Mouse (Mus musculus): ENCODE results near the gene Oit3. TPM values are rescaled to one million over a fixed set of nuclear protein-coding genes. Genes with fewer than 3 reads are reported as not detected.

The Oit3 gene
- total RNA-seq, 1 experiment = not detected

DNA sequence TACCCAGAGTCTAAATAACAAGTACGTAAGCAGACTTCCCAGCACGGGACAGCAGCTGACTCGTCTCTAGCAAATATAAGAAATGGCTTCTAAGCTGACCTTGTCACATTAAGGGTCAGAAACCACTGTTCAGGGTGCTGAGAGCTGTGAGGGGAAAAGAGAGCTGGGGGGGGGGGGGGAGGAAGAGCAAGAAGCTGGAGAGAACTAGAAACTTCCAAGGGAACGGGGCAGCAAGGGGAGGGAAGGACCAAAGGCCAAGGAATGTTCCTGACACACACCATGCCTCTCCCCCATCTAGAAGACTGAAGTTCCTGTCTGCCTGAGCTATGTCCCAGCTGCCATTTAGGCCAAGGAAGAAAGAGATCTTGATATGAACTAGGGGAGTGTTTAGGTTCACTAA is 15.2 kb downstream of the Oit3 start:
- in situ Hi-C loops (cut with MboI; ENCODE audit: low sequenced_read_pairs in 2 of 2, unreplicated experiment in 2 of 2) = no loop called here
- Histone ChIP-seq H3K36me3 (ENCODE audit: control insufficient read depth, insufficient read depth, low read length, poor library complexity, severe bottlenecking) (no peaks in the 10 kb centered on the region), H3K9me3 (ENCODE audit: control insufficient read depth, insufficient read depth, low read depth, low read length) (no peaks in the 10 kb centered on the region), H3K27ac (ENCODE audit: insufficient read depth, low read depth, low read length, poor library complexity, severe bottlenecking) (no peak overlapping the region), H3K4me3 (ENCODE audit: insufficient read depth in 1 of 2, low read depth in 1 of 2, low read length in 2 of 2, poor library complexity in 1 of 2, severe bottlenecking in 1 of 2) (no peak overlapping the region), H3K9ac (ENCODE audit: insufficient read depth, low read depth, low read length, poor library complexity, severe bottlenecking) (no peak overlapping the region), H3K4me1 (ENCODE audit: control insufficient read depth in 2 of 2, insufficient read depth in 2 of 2, low read length in 2 of 2, poor library complexity in 1 of 2) (no peaks in the 10 kb centered on the region)
- no peak for DNase-seq (ENCODE audit: low read depth, low spot score)
- TF ChIP-seq CHD2 (IDR thresholded peaks at IDR 0.05; ENCODE audit: low read depth, low read length) = no peak
- no peak for TF ChIP-seq ZNF384 (IDR thresholded peaks at IDR 0.05; ENCODE audit: low read depth, low read length)
- no peak for TF ChIP-seq MAFK (IDR thresholded peaks at IDR 0.05; ENCODE audit: insufficient read depth, low read depth, low read length)
- TF ChIP-seq HCFC1 (IDR thresholded peaks at IDR 0.05; ENCODE audit: borderline replicate concordance, insufficient read depth, low read length) = no peak
- no peak for TF ChIP-seq ZC3H11A (IDR thresholded peaks at IDR 0.05; ENCODE audit: borderline replicate concordance, low read depth, low read length)

- Histone ChIP-seq H3K9me3 (ENCODE audit: control insufficient read depth, insufficient read depth, low read depth, low read length) (no peaks in the 10 kb centered on the region), H3K36me3 (ENCODE audit: control insufficient read depth, insufficient read depth, low read length, poor library complexity, severe bottlenecking) (no peaks in the 10 kb centered on the region), H3K4me1 (ENCODE audit: control insufficient read depth in 2 of 2, insufficient read depth in 2 of 2, low read length in 2 of 2, poor library complexity in 1 of 2) (no peaks in the 10 kb centered on the region), H3K9ac (ENCODE audit: insufficient read depth, low read depth, low read length, poor library complexity, severe bottlenecking) (no peak overlapping the region), H3K4me3 (ENCODE audit: insufficient read depth in 1 of 2, low read depth in 1 of 2, low read length in 2 of 2, poor library complexity in 1 of 2, severe bottlenecking in 1 of 2) (no peak overlapping the region), H3K27ac (ENCODE audit: insufficient read depth, low read depth, low read length, poor library complexity, severe bottlenecking) (no peak overlapping the region)
- no peak for TF ChIP-seq MAFK (IDR thresholded peaks at IDR 0.05; ENCODE audit: insufficient read depth, low read depth, low read length)
- no peak for TF ChIP-seq ZC3H11A (IDR thresholded peaks at IDR 0.05; ENCODE audit: borderline replicate concordance, low read depth, low read length)
- TF ChIP-seq HCFC1 (IDR thresholded peaks at IDR 0.05; ENCODE audit: borderline replicate concordance, insufficient read depth, low read length) = no peak
- no peak for DNase-seq (ENCODE audit: low read depth, low spot score)
- in situ Hi-C loops (cut with MboI; ENCODE audit: low sequenced_read_pairs in 2 of 2, unreplicated experiment in 2 of 2) = no loop called here
These were observed 16.2 kb downstream of the Oit3 start for GRCm38 (mm10) chr10:59425369-59425768.

DNA sequence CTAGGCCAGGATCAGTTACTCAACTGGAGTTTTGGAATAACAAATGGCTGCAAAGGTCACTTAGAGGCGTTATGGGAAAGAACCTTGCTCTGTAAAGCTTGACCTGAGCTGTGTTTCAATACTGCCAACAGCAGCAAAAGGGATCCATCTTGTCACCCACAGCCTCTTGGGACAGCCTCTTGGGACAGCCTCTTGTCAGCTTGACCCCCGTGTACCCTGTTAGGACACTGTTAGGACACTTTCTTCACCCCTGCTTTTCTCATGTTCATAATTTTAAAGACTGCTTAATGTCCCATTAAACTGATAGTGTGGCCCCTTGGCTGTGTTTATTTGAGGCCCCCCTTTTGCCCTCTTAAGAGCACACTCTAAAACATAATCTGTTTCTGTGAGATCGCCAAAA is 17.1 kb downstream of the Oit3 start:
- H3K4me3 ChIP-seq (ENCODE audit: insufficient read depth in 1 of 2, low read depth in 1 of 2, low read length in 2 of 2, poor library complexity in 1 of 2, severe bottlenecking in 1 of 2) = no peak overlapping the region
- H3K36me3 ChIP-seq (ENCODE audit: control insufficient read depth, insufficient read depth, low read length, poor library complexity, severe bottlenecking) = no peaks in the 10 kb centered on the region
- H3K27ac ChIP-seq (ENCODE audit: insufficient read depth, low read depth, low read length, poor library complexity, severe bottlenecking) = no peak overlapping the region
- DNase-seq (ENCODE audit: low read depth, low spot score) = no peak
- H3K9ac ChIP-seq (ENCODE audit: insufficient read depth, low read depth, low read length, poor library complexity, severe bottlenecking) = no peak overlapping the region
- in situ Hi-C loops (cut with MboI; ENCODE audit: low sequenced_read_pairs in 2 of 2, unreplicated experiment in 2 of 2) = no loop called here
- TF ChIP-seq HCFC1 (IDR thresholded peaks at IDR 0.05; ENCODE audit: borderline replicate concordance, insufficient read depth, low read length) (no peak), ZC3H11A (IDR thresholded peaks at IDR 0.05; ENCODE audit: borderline replicate concordance, low read depth, low read length) (no peak), CHD2 (IDR thresholded peaks at IDR 0.05; ENCODE audit: low read depth, low read length) (no peak), MAFK (IDR thresholded peaks at IDR 0.05; ENCODE audit: insufficient read depth, low read depth, low read length) (no peak), ZNF384 (IDR thresholded peaks at IDR 0.05; ENCODE audit: low read depth, low read length) (no peak)
- no peaks in the 10 kb centered on the region for H3K4me1 ChIP-seq (ENCODE audit: control insufficient read depth in 2 of 2, insufficient read depth in 2 of 2, low read length in 2 of 2, poor library complexity in 1 of 2)
- H3K9me3 ChIP-seq (ENCODE audit: control insufficient read depth, insufficient read depth, low read depth, low read length) = no peaks in the 10 kb centered on the region

DNA sequence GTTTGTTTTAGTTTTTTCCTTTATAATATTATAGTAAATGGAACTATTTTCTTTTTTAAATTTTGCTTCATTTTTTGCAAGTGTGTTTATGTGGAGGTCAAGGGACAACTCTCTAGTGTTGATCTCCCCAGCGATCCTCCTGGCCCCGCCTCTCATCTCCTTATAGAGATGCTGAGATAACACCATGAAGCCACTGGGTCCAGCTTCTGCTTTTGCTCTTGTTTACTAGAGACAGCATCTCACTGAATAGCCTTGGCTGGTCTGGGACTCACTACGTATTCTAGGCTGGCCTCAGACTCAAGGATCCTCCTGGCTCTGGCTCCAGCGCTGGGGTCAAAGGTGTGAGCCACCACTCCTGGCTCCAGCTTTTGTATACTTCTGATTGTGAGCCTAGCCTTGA is 22.1 kb downstream of the Oit3 start:
- H3K4me3 ChIP-seq (ENCODE audit: insufficient read depth in 1 of 2, low read depth in 1 of 2, low read length in 2 of 2, poor library complexity in 1 of 2, severe bottlenecking in 1 of 2) = no peak overlapping the region
- no peak overlapping the region for H3K27ac ChIP-seq (ENCODE audit: insufficient read depth, low read depth, low read length, poor library complexity, severe bottlenecking)
- H3K4me1 ChIP-seq (ENCODE audit: control insufficient read depth in 2 of 2, insufficient read depth in 2 of 2, low read length in 2 of 2, poor library complexity in 1 of 2) = no peaks in the 10 kb centered on the region
- no peak for DNase-seq (ENCODE audit: low read depth, low spot score)
- no peak overlapping the region for H3K9ac ChIP-seq (ENCODE audit: insufficient read depth, low read depth, low read length, poor library complexity, severe bottlenecking)
- H3K36me3 ChIP-seq (ENCODE audit: control insufficient read depth, insufficient read depth, low read length, poor library complexity, severe bottlenecking) = no peaks in the 10 kb centered on the region
- TF ChIP-seq ZC3H11A (IDR thresholded peaks at IDR 0.05; ENCODE audit: borderline replicate concordance, low read depth, low read length) (no peak), HCFC1 (IDR thresholded peaks at IDR 0.05; ENCODE audit: borderline replicate concordance, insufficient read depth, low read length) (no peak), MAFK (IDR thresholded peaks at IDR 0.05; ENCODE audit: insufficient read depth, low read depth, low read length) (no peak), ZNF384 (IDR thresholded peaks at IDR 0.05; ENCODE audit: low read depth, low read length) (no peak), CHD2 (IDR thresholded peaks at IDR 0.05; ENCODE audit: low read depth, low read length) (no peak)
- no peaks in the 10 kb centered on the region for H3K9me3 ChIP-seq (ENCODE audit: control insufficient read depth, insufficient read depth, low read depth, low read length)
- in situ Hi-C loops (cut with MboI; ENCODE audit: low sequenced_read_pairs in 2 of 2, unreplicated experiment in 2 of 2) = no loop called here

DNA sequence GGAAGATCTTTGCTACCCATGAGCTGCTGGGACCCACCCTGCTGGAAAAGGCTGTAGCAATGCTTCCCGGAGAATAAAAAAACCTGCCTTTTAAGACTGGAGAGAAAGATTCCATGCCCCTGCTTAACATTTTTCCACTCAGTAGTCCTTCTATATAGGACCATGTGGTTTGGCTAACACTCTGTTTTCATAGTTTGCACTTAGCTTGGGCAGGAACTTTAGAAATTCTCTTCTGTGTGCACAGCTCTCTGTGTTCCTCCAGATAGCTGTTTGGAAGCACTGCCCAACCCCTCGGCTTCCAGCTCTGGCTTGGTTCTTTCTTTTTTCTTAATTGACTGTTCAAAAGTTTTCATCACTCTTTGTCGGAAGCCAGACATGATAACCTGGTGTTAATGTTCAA is 25.0 kb downstream of the Oit3 start:
- in situ Hi-C loops (cut with MboI; ENCODE audit: low sequenced_read_pairs in 2 of 2, unreplicated experiment in 2 of 2) = no loop called here
- TF ChIP-seq CHD2 (IDR thresholded peaks at IDR 0.05; ENCODE audit: low read depth, low read length) = no peak
- no peak for TF ChIP-seq HCFC1 (IDR thresholded peaks at IDR 0.05; ENCODE audit: borderline replicate concordance, insufficient read depth, low read length)
- no peak for TF ChIP-seq MAFK (IDR thresholded peaks at IDR 0.05; ENCODE audit: insufficient read depth, low read depth, low read length)
- no peak for TF ChIP-seq ZC3H11A (IDR thresholded peaks at IDR 0.05; ENCODE audit: borderline replicate concordance, low read depth, low read length)
- no peak for TF ChIP-seq ZNF384 (IDR thresholded peaks at IDR 0.05; ENCODE audit: low read depth, low read length)
- DNase-seq (ENCODE audit: low read depth, low spot score) = no peak
- Histone ChIP-seq H3K4me3 (ENCODE audit: insufficient read depth in 1 of 2, low read depth in 1 of 2, low read length in 2 of 2, poor library complexity in 1 of 2, severe bottlenecking in 1 of 2) (no peak overlapping the region), H3K27ac (ENCODE audit: insufficient read depth, low read depth, low read length, poor library complexity, severe bottlenecking) (no peak overlapping the region), H3K9ac (ENCODE audit: insufficient read depth, low read depth, low read length, poor library complexity, severe bottlenecking) (no peak overlapping the region), H3K4me1 (ENCODE audit: control insufficient read depth in 2 of 2, insufficient read depth in 2 of 2, low read length in 2 of 2, poor library complexity in 1 of 2) (no peaks in the 10 kb centered on the region), H3K36me3 (ENCODE audit: control insufficient read depth, insufficient read depth, low read length, poor library complexity, severe bottlenecking) (no peaks in the 10 kb centered on the region), H3K9me3 (ENCODE audit: control insufficient read depth, insufficient read depth, low read depth, low read length) (no peaks in the 10 kb centered on the region)
